Mouse (Mus musculus): Measurements from ENCODE around the gene Ms4a8a.

GRCm38 (mm10) chr19:11037570-11037969 is 43.3 kb downstream of the Ms4a8a start:
- no peak for TF ChIP-seq GATA1 (IDR thresholded peaks at IDR 0.05; ENCODE audit: borderline replicate concordance, low read length)
- no peak for TF ChIP-seq FLI1 (IDR thresholded peaks at IDR 0.05; ENCODE audit: low read length)
